Mouse (Mus musculus) forebrain, postnatal 0 days (tissue): ENCODE measurements at regions not wholly inside any gene's neighbourhood (a gene's known extent, or its start where the extent isn't known, plus 50 kb on each side); places are given as distances from the start of the nearest gene placed in this dataset.

Experiments used
- ATAC-seq: fragments of 200-750 bp; cut with Nextera tagmentation; 2 replicates; pipeline ENCODE4 v1.8.0; 2017; ENCODE audit warnings: mild to moderate bottlenecking, moderate library complexity
- DNase-seq: peaks from one replicate; pipeline ENCODE4 v3.0.0-alpha.2; 2015
- H3K27ac ChIP-seq: fragments of 300-500 bp; sonication (generic); 2 replicates; pipeline ENCODE4 v1.5.1; 2014; ENCODE audit warnings: low read depth, mild to moderate bottlenecking, antibody characterized with exemption, low read length, moderate library complexity, mixed read lengths
- H3K27me3 ChIP-seq: fragments of 300-500 bp; sonication (generic); 2 replicates; pipeline ENCODE4 v1.6.1; 2014; ENCODE audit warnings: mild to moderate bottlenecking, low read length, mixed read lengths; ENCODE audit not compliant: insufficient read depth
- H3K36me3 ChIP-seq: fragments of 300-500 bp; sonication (generic); 2 replicates; pipeline ENCODE4 v1.6.1; 2014; ENCODE audit warnings: mild to moderate bottlenecking, moderate library complexity; ENCODE audit not compliant: insufficient read depth
- H3K4me1 ChIP-seq: fragments of 300-500 bp; sonication (generic); 2 replicates; pipeline ENCODE4 v1.6.1; 2014; ENCODE audit warnings: antibody characterized with exemption; ENCODE audit not compliant: insufficient read depth
- H3K4me2 ChIP-seq: fragments of 300-500 bp; sonication (generic); 2 replicates; pipeline ENCODE4 v1.6.1; 2014; ENCODE audit warnings: low read depth, mild to moderate bottlenecking, moderate library complexity
- H3K4me3 ChIP-seq: fragments of 300-500 bp; sonication (generic); 2 replicates; pipeline ENCODE4 v1.5.1; 2014; ENCODE audit warnings: low read depth, low read length, mixed read lengths
- H3K9ac ChIP-seq: fragments of 300-500 bp; sonication (generic); 2 replicates; pipeline ENCODE4 v1.6.1; 2014; ENCODE audit warnings: mild to moderate bottlenecking
- H3K9me3 ChIP-seq: fragments of 300-500 bp; sonication (generic); 2 replicates; pipeline ENCODE4 v1.6.1; 2016; ENCODE audit warnings: low read length
- CTCF ChIP-seq: sonication (generic); IDR thresholded peaks from 2 replicates; pipeline ENCODE4 v1.5.1; 2016; ENCODE audit warnings: antibody characterized with exemption, control low read depth, low read depth
- WGBS: fragments of 180-500 bp; shearing (Covaris S2); extraction: QIAGEN DNeasy Blood & Tissue Kit; methylation state at CpG from one replicate; pipeline ENCODE4 v1.1.7; 2014; 5-methylcytosine and 5-hydroxymethylcytosine counted together

GRCm38 (mm10) chr4:56492537-56493221, 247.2 kb upstream of the Gm26657 start:
- TF ChIP-seq CTCF = peak; percentile 93
- Histone ChIP-seq H3K4me1 (0 out of 2 replicates have a peak, but pooled peaks cover 3% of the 10 kb centered on the region), H3K4me2 (peak overlapping the region; percentile 40), H3K27me3 (no peaks in the 10 kb centered on the region), H3K9me3 (no peaks in the 10 kb centered on the region), H3K9ac (0 out of 2 replicates have a peak overlapping the region, but pooled peaks have one; percentile 22), H3K36me3 (no peaks in the 10 kb centered on the region), H3K27ac (no peak overlapping the region), H3K4me3 (peak overlapping the region; percentile 24)
- ATAC-seq (peak; percentile 87), DNase-seq (peak; percentile 89)
- WGBS = 38% methylated on average over 16 of the region's 16 CpGs

- H3K36me3 ChIP-seq = no peaks in the 10 kb centered on the region
- WGBS = 94% methylated on average over 4 of the region's 4 CpGs
- H3K9ac ChIP-seq = no peak overlapping the region
- no peaks in the 10 kb centered on the region for H3K27me3 ChIP-seq
- H3K4me2 ChIP-seq = no peak overlapping the region
- H3K9me3 ChIP-seq = no peaks in the 10 kb centered on the region
- ATAC-seq = no peak
- DNase-seq = no peak
- H3K4me3 ChIP-seq = no peak overlapping the region
- TF ChIP-seq CTCF = no peak
- H3K27ac ChIP-seq = no peak overlapping the region
- 0 out of 2 replicates have a peak, but pooled peaks cover 3% of the 10 kb centered on the region for H3K4me1 ChIP-seq
These were observed 250.5 kb upstream of the Gm26657 start for GRCm38 (mm10) chr4:56489361-56489760.

GRCm38 (mm10) chr4:56483708-56484107, 256.2 kb upstream of the Gm26657 start:
- 80% methylated on average over 8 of the region's 8 CpGs for WGBS
- H3K36me3 ChIP-seq = no peaks in the 10 kb centered on the region
- no peak overlapping the region for H3K27ac ChIP-seq
- H3K27me3 ChIP-seq = no peaks in the 10 kb centered on the region
- no peak for ATAC-seq
- DNase-seq = no peak
- H3K9me3 ChIP-seq = no peaks in the 10 kb centered on the region
- no peak for TF ChIP-seq CTCF
- H3K9ac ChIP-seq = no peak overlapping the region
- H3K4me2 ChIP-seq = no peak overlapping the region
- H3K4me1 ChIP-seq = no peaks in the 10 kb centered on the region
- H3K4me3 ChIP-seq = no peak overlapping the region

- Histone ChIP-seq H3K27ac (no peak overlapping the region), H3K4me1 (no peaks in the 10 kb centered on the region), H3K4me3 (no peak overlapping the region), H3K9me3 (no peaks in the 10 kb centered on the region), H3K36me3 (no peaks in the 10 kb centered on the region), H3K9ac (no peak overlapping the region), H3K4me2 (no peak overlapping the region), H3K27me3 (no peaks in the 10 kb centered on the region)
- ATAC-seq = no peak
- WGBS = 96% methylated on average over 4 of the region's 4 CpGs
- no peak for TF ChIP-seq CTCF
- no peak for DNase-seq
These were observed 283.1 kb upstream of the Gm26657 start for GRCm38 (mm10) chr4:56456788-56457187.

GRCm38 (mm10) chr4:56421575-56421974, 318.3 kb upstream of the Gm26657 start:
- Histone ChIP-seq H3K4me3 (no peak overlapping the region), H3K9me3 (no peaks in the 10 kb centered on the region), H3K36me3 (no peaks in the 10 kb centered on the region), H3K4me2 (no peak overlapping the region), H3K4me1 (no peaks in the 10 kb centered on the region), H3K27ac (no peak overlapping the region), H3K9ac (no peak overlapping the region), H3K27me3 (no peaks in the 10 kb centered on the region; the same call in 1 of the 2 replicates)
- 84% methylated on average over 8 of the region's 8 CpGs for WGBS
- no peak for DNase-seq
- TF ChIP-seq CTCF = no peak
- no peak for ATAC-seq

- TF ChIP-seq CTCF = no peak
- WGBS = 93% methylated on average over 5 of the region's 5 CpGs
These were observed 320.6 kb upstream of the Gm26657 start for GRCm38 (mm10) chr4:56419122-56419913.

More at GRCm38 (mm10) chr4:56419122-56419913, 320.6 kb upstream of the Gm26657 start:
- no peak overlapping the region for H3K27ac ChIP-seq
- DNase-seq = no peak
- no peak overlapping the region for H3K4me3 ChIP-seq
- H3K9me3 ChIP-seq = no peaks in the 10 kb centered on the region
- no peaks in the 10 kb centered on the region for H3K4me1 ChIP-seq
- ATAC-seq = no peak
- no peak overlapping the region for H3K9ac ChIP-seq
- peaks cover 3% of the 10 kb centered on the region; the same call in 1 of the 2 replicates for H3K27me3 ChIP-seq
- H3K36me3 ChIP-seq = no peaks in the 10 kb centered on the region
- no peak overlapping the region for H3K4me2 ChIP-seq
